Mouse (Mus musculus): ENCODE measurements around the gene Mrap. TPM values are rescaled to one million over a fixed set of nuclear protein-coding genes. Genes with fewer than 3 reads are reported as not detected.

The Mrap gene
- polyA plus RNA-seq, 2 experiments: 0.13 TPM; not detected in 1

DNA sequence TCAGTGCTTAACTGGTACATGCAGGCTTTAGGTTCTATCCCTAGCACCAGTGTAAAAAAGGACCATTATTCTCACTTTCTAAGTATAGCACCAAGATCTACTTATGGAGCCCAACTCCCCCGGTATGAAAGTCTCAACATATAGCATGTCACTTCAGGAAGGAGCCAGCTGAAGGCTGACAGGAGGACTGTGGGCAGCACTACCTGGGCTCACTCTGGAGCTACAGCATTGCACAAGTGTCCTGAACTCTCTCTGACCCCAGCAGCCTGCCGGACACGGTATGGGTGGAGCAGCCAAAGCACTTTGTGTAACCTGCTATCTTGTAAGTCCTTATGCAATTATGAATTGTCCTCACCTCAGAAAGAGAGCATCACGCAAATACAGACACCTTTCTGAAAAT is 47.2 kb downstream of the Mrap start:
- Histone ChIP-seq H3K27ac (replicated peaks; ENCODE audit: low read depth, low read length) (no peak overlapping the region), H3K4me2 (replicated peaks; ENCODE audit: low read depth, low read length, severe bottlenecking) (no peak overlapping the region), H3K4me3 (replicated peaks; ENCODE audit: low read length) (no peak overlapping the region), H3K9ac (ENCODE audit: low read depth, low read length, severe bottlenecking) (no peak overlapping the region), H3K36me3 (ENCODE audit: control insufficient read depth, insufficient read depth, low read length) (peaks cover 84% of the 10 kb centered on the region), H3K4me1 (ENCODE audit: control insufficient read depth, insufficient read depth, low read length) (no peaks in the 10 kb centered on the region), H3K27me3 (ENCODE audit: control insufficient read depth, insufficient read depth, low read length) (no peaks in the 10 kb centered on the region), H3K9me3 (ENCODE audit: control insufficient read depth, low read length) (no peaks in the 10 kb centered on the region)
- no peak for TF ChIP-seq POLR2A (IDR thresholded peaks at IDR 0.05; ENCODE audit: borderline replicate concordance, extremely low read depth, insufficient read depth, insufficient read length)
- ATAC-seq (ENCODE audit: low FRiP score, low read depth) (no peak), DNase-seq (ENCODE audit: low spot score) (no peak)
- 86% methylated on average over 4 of the region's 4 CpGs for WGBS

DNA sequence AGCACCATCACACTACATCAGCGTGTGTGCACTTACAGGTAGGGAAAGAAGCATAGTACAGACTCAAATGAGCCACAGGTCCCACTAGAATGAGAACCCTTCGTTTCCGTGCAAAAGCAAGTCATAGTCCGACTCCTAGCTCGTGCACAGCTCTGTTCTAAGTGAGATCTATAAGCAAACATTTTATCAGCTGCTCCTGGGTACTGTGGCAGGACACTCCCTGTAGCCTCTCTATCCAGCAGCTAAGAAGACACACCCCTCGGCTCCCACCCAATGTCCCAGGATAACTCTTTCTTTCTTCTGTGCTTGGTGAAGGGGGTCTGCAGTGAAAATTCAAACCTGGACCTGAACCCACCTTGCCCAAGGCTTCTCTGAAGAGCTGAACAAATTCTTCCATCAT is 50.6 kb downstream of the Mrap start:
- no peak for ATAC-seq (ENCODE audit: low FRiP score, low read depth)
- H3K9me3 ChIP-seq (ENCODE audit: control insufficient read depth, low read length): no peaks in the 10 kb centered on the region
- no peak for TF ChIP-seq POLR2A (IDR thresholded peaks at IDR 0.05; ENCODE audit: borderline replicate concordance, extremely low read depth, insufficient read depth, insufficient read length)
- no peak for DNase-seq (ENCODE audit: low spot score)
- no peak overlapping the region for H3K9ac ChIP-seq (ENCODE audit: low read depth, low read length, severe bottlenecking)
- H3K4me1 ChIP-seq (ENCODE audit: control insufficient read depth, insufficient read depth, low read length): no peaks in the 10 kb centered on the region
- H3K4me3 ChIP-seq (replicated peaks; ENCODE audit: low read length): no peak overlapping the region
- peaks cover 82% of the 10 kb centered on the region for H3K36me3 ChIP-seq (ENCODE audit: control insufficient read depth, insufficient read depth, low read length)
- no peak overlapping the region for H3K4me2 ChIP-seq (replicated peaks; ENCODE audit: low read depth, low read length, severe bottlenecking)
- 92% methylated on average over 6 of the region's 6 CpGs for WGBS
- H3K27me3 ChIP-seq (ENCODE audit: control insufficient read depth, insufficient read depth, low read length): no peaks in the 10 kb centered on the region
- no peak overlapping the region for H3K27ac ChIP-seq (replicated peaks; ENCODE audit: low read depth, low read length)

DNA sequence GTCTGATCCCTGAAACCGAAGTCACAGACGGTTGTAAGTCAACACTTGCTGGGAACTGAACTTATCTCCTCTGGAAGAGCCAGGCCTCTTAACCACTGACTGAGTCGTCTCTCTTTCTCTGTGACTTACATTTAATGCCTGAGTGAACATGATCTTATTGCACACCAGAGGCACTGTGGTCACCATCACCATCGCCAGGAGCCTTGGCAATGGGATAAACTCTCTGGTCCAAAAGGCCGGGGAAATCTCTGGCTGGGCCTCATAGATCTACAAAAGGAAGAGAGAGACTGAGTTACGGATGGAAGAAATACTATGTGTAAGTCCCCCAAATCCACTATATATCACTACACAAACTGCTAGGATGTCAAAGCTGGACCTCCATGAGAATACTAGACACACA is 52.9 kb downstream of the Mrap start:
- TF ChIP-seq POLR2A (IDR thresholded peaks at IDR 0.05; ENCODE audit: borderline replicate concordance, extremely low read depth, insufficient read depth, insufficient read length): no peak
- Histone ChIP-seq H3K9ac (ENCODE audit: low read depth, low read length, severe bottlenecking) (no peak overlapping the region), H3K36me3 (ENCODE audit: control insufficient read depth, insufficient read depth, low read length) (peaks cover 88% of the 10 kb centered on the region), H3K9me3 (ENCODE audit: control insufficient read depth, low read length) (no peaks in the 10 kb centered on the region), H3K4me2 (replicated peaks; ENCODE audit: low read depth, low read length, severe bottlenecking) (no peak overlapping the region), H3K4me3 (replicated peaks; ENCODE audit: low read length) (no peak overlapping the region), H3K4me1 (ENCODE audit: control insufficient read depth, insufficient read depth, low read length) (no peaks in the 10 kb centered on the region), H3K27me3 (ENCODE audit: control insufficient read depth, insufficient read depth, low read length) (no peaks in the 10 kb centered on the region), H3K27ac (replicated peaks; ENCODE audit: low read depth, low read length) (no peak overlapping the region)
- 88% methylated on average over 6 of the region's 6 CpGs for WGBS
- DNase-seq (ENCODE audit: low spot score): no peak
- ATAC-seq (ENCODE audit: low FRiP score, low read depth): no peak

DNA sequence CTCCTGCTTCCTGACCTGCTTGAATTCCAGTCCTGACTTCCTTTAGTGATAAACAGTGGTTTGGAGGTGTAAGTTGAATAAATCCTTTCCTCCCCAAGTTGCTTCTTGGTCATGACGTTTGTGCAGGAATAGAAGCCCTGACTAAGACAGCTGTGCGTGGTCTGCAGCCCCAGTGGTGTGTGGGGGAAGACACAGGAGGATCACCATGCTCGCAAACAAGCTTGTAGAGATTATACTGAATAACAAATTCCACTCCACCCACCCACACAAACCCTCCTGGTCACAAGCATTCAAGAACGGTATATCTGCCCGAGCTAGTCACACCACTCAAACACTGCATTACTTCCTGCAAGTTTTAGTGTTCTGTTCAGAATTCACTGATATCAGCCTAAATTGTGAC is 54.1 kb downstream of the Mrap start:
- H3K4me2 ChIP-seq (replicated peaks; ENCODE audit: low read depth, low read length, severe bottlenecking): no peak overlapping the region
- TF ChIP-seq POLR2A (IDR thresholded peaks at IDR 0.05; ENCODE audit: borderline replicate concordance, extremely low read depth, insufficient read depth, insufficient read length): no peak
- no peak overlapping the region for H3K27ac ChIP-seq (replicated peaks; ENCODE audit: low read depth, low read length)
- no peak overlapping the region for H3K9ac ChIP-seq (ENCODE audit: low read depth, low read length, severe bottlenecking)
- peaks cover 87% of the 10 kb centered on the region for H3K36me3 ChIP-seq (ENCODE audit: control insufficient read depth, insufficient read depth, low read length)
- no peaks in the 10 kb centered on the region for H3K4me1 ChIP-seq (ENCODE audit: control insufficient read depth, insufficient read depth, low read length)
- ATAC-seq (ENCODE audit: low FRiP score, low read depth): no peak
- no peaks in the 10 kb centered on the region for H3K9me3 ChIP-seq (ENCODE audit: control insufficient read depth, low read length)
- no peak for DNase-seq (ENCODE audit: low spot score)
- no peak overlapping the region for H3K4me3 ChIP-seq (replicated peaks; ENCODE audit: low read length)
- 67% methylated on average over 5 of the region's 5 CpGs for WGBS
- H3K27me3 ChIP-seq (ENCODE audit: control insufficient read depth, insufficient read depth, low read length): no peaks in the 10 kb centered on the region

DNA sequence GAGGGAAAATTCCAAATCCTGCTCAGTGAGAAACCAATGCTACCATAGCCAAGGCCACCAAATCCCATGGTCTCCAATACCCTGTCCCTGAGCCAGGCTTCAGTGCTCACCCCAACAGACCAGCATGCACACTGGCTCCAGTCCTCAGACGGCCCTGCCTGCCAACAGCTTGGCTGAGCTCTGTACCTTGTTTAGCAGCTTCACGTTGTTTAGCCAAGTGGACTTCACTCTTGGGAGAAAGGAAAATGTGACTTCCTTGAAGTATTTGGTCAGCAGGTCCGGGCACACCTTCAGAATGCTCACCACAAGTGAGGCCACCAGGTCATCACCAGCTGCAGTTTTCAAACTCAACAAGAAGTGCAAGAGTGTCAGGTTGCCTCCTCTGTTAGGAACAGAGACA is 54.5 kb downstream of the Mrap start:
- no peaks in the 10 kb centered on the region for H3K4me1 ChIP-seq (ENCODE audit: control insufficient read depth, insufficient read depth, low read length)
- H3K4me3 ChIP-seq (replicated peaks; ENCODE audit: low read length): no peak overlapping the region
- H3K4me2 ChIP-seq (replicated peaks; ENCODE audit: low read depth, low read length, severe bottlenecking): no peak overlapping the region
- no peak overlapping the region for H3K9ac ChIP-seq (ENCODE audit: low read depth, low read length, severe bottlenecking)
- H3K9me3 ChIP-seq (ENCODE audit: control insufficient read depth, low read length): no peaks in the 10 kb centered on the region
- ATAC-seq (ENCODE audit: low FRiP score, low read depth) (no peak), DNase-seq (ENCODE audit: low spot score) (no peak)
- 82% methylated on average over 3 of the region's 3 CpGs for WGBS
- H3K27ac ChIP-seq (replicated peaks; ENCODE audit: low read depth, low read length): no peak overlapping the region
- H3K36me3 ChIP-seq (ENCODE audit: control insufficient read depth, insufficient read depth, low read length): peaks cover 85% of the 10 kb centered on the region
- TF ChIP-seq POLR2A (IDR thresholded peaks at IDR 0.05; ENCODE audit: borderline replicate concordance, extremely low read depth, insufficient read depth, insufficient read length): no peak
- no peaks in the 10 kb centered on the region for H3K27me3 ChIP-seq (ENCODE audit: control insufficient read depth, insufficient read depth, low read length)

DNA sequence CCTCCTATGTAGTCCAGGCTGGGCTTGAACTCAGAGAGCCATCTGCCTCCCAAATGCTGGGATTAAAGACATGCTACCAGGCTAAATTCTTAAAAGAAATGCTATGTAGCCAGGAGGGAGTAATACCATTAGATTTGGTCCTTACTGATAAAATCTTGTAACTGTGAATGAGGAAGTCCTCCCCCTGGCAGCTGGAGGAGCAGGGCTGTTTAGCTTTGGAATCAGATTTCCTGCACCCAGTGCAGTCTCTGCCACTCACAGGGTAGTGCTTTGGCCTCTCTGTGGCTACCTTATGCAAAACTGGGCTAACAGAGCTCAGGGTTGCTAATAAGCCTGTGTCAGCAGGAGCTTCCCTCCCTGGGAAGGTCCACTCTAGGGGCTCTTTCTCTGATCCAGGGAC is 56.7 kb downstream of the Mrap start:
- no peak for TF ChIP-seq POLR2A (IDR thresholded peaks at IDR 0.05; ENCODE audit: borderline replicate concordance, extremely low read depth, insufficient read depth, insufficient read length)
- H3K9me3 ChIP-seq (ENCODE audit: control insufficient read depth, low read length): no peaks in the 10 kb centered on the region
- DNase-seq (ENCODE audit: low spot score) (no peak), ATAC-seq (ENCODE audit: low FRiP score, low read depth) (no peak)
- H3K27ac ChIP-seq (replicated peaks; ENCODE audit: low read depth, low read length): no peak overlapping the region
- no peak overlapping the region for H3K4me2 ChIP-seq (replicated peaks; ENCODE audit: low read depth, low read length, severe bottlenecking)
- H3K27me3 ChIP-seq (ENCODE audit: control insufficient read depth, insufficient read depth, low read length): no peaks in the 10 kb centered on the region
- H3K4me3 ChIP-seq (replicated peaks; ENCODE audit: low read length): no peak overlapping the region
- H3K9ac ChIP-seq (ENCODE audit: low read depth, low read length, severe bottlenecking): no peak overlapping the region
- peaks cover 75% of the 10 kb centered on the region for H3K36me3 ChIP-seq (ENCODE audit: control insufficient read depth, insufficient read depth, low read length)
- no peaks in the 10 kb centered on the region for H3K4me1 ChIP-seq (ENCODE audit: control insufficient read depth, insufficient read depth, low read length)

Data from limb, embryonic 14.5 days (tissue).